Mouse (Mus musculus): ENCODE measurements around the gene Pxt1. TPM values are rescaled to one million over a fixed set of nuclear protein-coding genes. Genes with fewer than 3 reads are reported as not detected.

Gene Pxt1
- total RNA-seq, 2 experiments from 2014 or later = not detected

DNA sequence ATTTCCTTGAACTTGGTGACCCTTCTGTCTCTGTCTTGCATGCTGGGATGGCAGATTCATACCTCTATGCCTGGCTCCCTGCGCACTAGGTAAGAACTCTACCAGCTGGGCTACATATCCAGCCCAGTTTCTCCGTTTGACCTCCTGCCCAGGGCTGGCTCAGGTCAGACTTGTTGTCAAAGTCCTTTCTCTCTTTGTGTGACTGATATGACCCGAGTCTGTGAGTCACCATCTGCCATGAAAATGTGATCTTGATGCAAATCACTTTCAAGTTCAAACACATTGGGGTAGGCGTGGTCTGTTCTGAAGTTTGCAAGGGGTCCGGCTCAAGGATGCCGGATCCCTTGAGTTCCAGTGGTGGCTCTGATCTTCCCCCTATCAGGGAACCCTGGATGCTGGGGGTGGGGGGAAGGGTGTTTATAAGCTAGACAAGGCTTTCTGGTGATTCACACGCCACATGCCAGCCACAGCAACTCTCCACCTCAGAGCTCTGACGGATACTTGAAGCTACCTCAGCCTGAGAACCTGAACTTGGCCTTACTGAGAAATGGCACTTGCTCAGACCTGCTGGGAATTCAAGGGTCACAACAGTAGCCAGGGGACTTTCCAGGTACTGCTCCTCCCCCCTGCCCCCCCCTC, 18.6 kb downstream of the Pxt1 start:
- intact Hi-C loops (cut with DNase I) = loop anchor here (5.0 kb wide), 2 partner anchors 43 to 163 kb away; no protein-coding TSS in a partner anchor
- DNase-seq (ENCODE audit: low spot score in 2 of 2) = no peak

GRCm38 (mm10) chr17:28922096-28922495, 21.5 kb downstream of the Pxt1 start:
- intact Hi-C loops (cut with DNase I) = no loop called here
- no peak for DNase-seq (ENCODE audit: low spot score in 2 of 2)

DNA sequence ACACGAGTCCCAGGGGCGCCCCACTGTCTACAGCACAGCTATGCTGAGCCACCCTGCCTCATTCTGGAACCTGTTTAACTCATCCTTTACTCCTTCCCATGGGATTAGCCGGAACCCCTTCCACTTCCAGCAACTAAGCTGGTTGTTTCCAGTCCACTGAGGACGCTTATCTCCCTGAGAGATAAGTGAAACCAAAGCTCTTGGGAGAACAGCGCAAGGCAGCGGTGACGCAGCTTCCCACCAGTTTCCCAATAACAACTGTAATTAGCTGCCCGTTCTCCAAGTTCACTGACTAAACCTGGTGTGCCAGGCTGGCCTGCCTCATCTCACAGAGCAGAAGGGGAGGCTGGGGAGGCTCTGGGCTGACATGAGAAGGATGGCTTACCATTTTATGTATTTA, 22.6 kb downstream of the Pxt1 start:
- no peak for DNase-seq (ENCODE audit: low spot score in 2 of 2)
- intact Hi-C loops (cut with DNase I) = no loop called here

DNA sequence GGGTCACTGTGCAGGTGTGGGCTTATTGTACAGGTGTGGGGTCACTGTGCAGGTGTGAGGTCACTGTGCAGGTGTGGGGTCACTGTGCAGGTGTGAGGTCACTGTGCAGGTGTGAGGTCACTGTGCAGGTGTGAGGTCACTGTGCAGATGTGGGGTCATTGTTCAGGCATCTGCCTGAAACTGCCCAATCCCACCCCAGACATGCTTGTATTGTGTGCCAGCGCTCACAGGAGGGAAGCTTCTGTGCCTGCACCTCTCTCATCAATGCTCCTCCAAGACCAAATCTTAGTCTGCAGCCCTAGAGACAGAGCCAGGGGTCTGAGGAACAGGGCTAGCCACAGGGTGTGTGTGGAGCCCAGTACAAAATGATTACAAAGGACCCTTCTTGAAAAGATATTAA, 27.1 kb downstream of the Pxt1 start:
- DNase-seq (ENCODE audit: low spot score in 2 of 2) = no peak
- intact Hi-C loops (cut with DNase I) = no loop called here

DNA sequence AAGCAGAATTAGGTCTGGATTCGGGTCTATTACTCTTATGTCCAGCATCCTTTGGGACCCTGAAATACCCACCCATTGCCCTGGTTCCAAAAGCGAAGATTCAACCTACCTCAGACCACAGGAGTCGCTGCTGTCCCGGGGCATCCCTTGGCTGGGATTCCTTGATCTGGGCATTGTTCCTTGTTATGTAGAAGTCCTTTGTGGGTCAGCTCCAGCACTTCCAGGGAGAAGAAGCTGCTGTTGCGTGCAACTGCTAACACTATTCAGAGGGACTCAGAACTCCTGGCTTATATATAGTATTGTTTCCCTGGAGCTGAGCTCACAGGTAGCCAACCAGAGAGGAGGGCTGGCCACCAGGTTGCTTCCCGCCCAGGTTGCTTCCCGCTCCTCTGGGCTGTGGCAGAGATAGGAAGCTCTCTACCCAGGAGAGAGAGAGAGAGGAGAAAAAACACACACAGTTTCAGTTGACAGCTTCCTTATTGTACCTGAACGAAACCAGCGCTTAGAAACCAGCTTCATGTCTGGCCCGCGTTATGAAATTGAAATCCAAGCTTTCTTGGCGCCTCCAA, 28.5 kb downstream of the Pxt1 start, which contains the start of gene 4930539E08Rik:
Gene 4930539E08Rik, minus strand, starts transcription at position 265 of the 569 bp plus-strand sequence.
- intact Hi-C loops (cut with DNase I) = no loop called here
- no peak for DNase-seq (ENCODE audit: low spot score in 2 of 2)

GRCm38 (mm10) chr17:28913940-28914339, 29.7 kb downstream of the Pxt1 start:
- intact Hi-C loops (cut with DNase I) = loop anchor here (5.0 kb wide), 1 partner anchor 37 kb away; no protein-coding TSS in a partner anchor
- DNase-seq (ENCODE audit: low spot score in 2 of 2) = no peak

DNA sequence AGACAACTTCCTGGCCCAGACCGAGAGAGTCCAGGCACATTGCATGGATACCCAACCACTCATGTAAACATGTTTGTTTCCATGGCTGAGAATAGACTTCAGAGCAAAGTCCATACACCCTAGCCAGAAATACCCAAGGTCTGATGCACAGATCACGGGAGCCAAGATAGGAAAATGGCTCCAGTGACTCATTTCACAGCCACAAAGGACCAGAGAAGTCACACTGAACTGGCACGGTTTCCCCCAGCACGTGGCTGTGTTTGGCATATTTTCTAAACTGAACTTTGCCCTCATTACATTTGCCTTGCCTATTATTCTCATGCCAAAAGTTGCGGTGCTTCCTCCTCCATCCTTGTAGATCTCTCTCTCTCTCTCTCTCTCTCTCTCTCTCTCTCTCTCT, 30.4 kb downstream of the Pxt1 start:
- no peak for DNase-seq (ENCODE audit: low spot score in 2 of 2)
- intact Hi-C loops (cut with DNase I) = loop anchor here (5.0 kb wide), 1 partner anchor 36 kb away; no protein-coding TSS in a partner anchor

GRCm38 (mm10) chr17:28910139-28910538, 33.5 kb downstream of the Pxt1 start:
- intact Hi-C loops (cut with DNase I) = loop anchor here (5.0 kb wide), 1 partner anchor 33 kb away; no protein-coding TSS in a partner anchor
- DNase-seq (ENCODE audit: low spot score in 2 of 2) = no peak

- intact Hi-C loops (cut with DNase I) = no loop called here
- DNase-seq (ENCODE audit: low spot score in 2 of 2) = peak; percentile 40 to 54
Observed at GRCm38 (mm10) chr17:28909252-28909941, 34.2 kb downstream of the Pxt1 start.

DNA sequence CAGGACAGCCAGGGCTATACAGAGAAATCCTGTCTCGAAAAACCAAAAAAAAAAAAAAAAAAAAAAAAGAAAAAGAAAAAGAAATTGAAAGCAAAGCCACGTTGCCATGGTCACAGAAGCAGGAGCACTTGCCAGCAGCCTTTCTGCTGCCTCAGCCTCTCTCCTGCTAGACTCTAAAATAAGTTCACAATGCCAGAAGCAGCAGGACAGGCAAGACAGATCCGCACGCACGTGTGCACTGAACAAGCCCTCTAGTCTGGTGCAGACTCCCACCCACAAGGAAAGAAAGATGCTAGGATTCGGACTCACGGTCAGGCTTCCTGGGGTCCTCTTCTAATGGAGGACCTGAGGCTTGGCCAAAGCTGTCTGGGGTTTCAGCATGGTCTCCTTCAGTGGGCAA, 35.7 kb downstream of the Pxt1 start:
- DNase-seq (ENCODE audit: low spot score in 2 of 2) = peak; percentile 73 to 84
- intact Hi-C loops (cut with DNase I) = no loop called here

DNA sequence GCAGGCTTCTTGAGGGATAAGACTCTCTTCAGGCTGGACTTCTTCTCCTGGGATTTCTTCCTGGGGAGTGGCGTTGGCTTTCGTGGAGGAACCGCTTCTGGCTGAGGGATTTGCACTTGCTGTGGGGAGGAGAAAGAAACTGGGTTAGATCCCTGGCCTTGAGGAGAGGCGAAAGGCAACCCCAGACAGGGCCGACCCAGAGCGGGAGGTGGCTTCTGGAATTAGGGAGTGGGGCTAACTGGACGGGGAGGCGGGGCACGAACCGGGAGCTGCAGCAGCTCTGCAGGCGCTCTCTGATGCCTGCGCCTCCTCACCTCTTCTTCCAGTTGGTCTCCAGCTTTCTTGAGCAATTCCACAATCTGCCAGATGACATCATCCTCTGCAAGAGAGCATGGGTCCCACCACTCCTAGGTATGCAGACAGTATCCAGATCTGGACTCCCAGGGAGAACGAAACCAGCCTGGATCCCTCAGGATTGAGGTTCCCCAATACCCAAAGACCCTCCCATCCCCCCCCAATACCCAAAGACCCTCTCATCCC, 38.2 kb downstream of the Pxt1 start:
- DNase-seq (ENCODE audit: low spot score in 2 of 2) = no peak
- intact Hi-C loops (cut with DNase I) = no loop called here

DNA sequence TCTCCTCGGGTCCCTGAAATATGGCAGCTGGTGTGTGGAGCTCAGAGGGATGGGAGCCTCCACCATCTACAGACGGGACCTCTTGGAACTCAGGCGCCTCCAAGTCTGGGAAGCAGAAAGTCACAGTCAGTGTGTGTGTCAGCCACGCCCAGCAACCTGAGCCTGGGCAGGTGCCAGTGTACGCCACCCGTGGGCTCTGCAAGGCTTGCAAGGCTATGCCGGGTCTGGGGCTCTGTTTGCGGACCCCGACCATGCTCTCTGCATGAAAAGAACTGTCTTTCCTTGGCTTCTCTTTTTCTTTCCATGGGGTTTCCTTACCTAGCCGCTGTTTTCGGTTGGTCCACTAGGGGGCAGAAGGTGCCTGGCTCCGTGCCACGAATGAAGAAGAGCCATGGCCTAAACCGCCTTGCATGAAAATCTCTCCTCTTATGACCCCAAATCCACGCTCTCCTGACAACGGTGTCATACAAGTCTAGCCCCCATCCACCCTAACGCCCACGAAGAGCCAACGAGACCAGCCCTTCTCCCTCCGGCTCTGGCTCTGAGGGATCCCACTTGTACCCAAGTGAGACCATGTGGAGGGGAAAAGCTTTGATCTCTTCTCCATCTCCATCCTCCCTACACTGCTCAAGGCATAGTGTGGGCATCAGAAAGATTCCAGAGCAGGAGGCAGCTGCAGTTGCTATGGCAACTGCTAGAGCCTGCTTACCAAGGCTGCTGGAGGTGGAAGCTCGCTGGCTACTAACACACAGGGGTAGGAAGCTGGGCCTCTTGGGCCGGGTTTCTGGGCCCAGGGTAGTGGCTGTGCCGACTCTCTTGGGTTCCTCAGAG, 38.9 kb downstream of the Pxt1 start:
- intact Hi-C loops (cut with DNase I) = no loop called here
- peak; percentile 69 to 81 for DNase-seq (ENCODE audit: low spot score in 2 of 2)

- no peak for DNase-seq (ENCODE audit: low spot score in 2 of 2)
- intact Hi-C loops (cut with DNase I) = no loop called here
Observed at GRCm38 (mm10) chr17:28901559-28901958, 42.1 kb downstream of the Pxt1 start.

GRCm38 (mm10) chr17:28899427-28899826, 44.2 kb downstream of the Pxt1 start:
- DNase-seq (ENCODE audit: low spot score in 2 of 2) = no peak
- intact Hi-C loops (cut with DNase I) = no loop called here

- DNase-seq (ENCODE audit: low spot score in 2 of 2) = no peak
- intact Hi-C loops (cut with DNase I) = no loop called here
Observed at GRCm38 (mm10) chr17:28898249-28898648, 45.4 kb downstream of the Pxt1 start.

DNA sequence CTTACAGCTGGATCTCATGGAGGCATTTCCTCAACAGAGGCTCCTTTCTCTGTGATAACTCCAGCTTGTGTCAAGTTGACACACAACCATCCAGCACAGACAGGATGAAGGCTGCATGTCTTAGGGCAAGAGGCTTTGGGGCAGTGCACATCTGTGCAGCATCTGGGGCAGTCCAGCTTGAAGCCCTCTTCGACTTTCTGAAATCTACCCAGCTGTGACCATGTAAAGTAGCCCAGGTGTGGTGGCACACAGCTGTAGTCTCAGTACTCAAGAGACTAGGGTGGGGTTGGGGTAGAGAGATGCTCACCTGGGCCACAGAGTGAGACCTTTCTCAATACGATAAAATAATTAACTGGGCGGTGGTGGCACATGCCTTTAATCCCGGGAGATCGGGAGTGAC, 45.8 kb downstream of the Pxt1 start:
- DNase-seq (ENCODE audit: low spot score in 2 of 2) = no peak
- intact Hi-C loops (cut with DNase I) = no loop called here

DNA sequence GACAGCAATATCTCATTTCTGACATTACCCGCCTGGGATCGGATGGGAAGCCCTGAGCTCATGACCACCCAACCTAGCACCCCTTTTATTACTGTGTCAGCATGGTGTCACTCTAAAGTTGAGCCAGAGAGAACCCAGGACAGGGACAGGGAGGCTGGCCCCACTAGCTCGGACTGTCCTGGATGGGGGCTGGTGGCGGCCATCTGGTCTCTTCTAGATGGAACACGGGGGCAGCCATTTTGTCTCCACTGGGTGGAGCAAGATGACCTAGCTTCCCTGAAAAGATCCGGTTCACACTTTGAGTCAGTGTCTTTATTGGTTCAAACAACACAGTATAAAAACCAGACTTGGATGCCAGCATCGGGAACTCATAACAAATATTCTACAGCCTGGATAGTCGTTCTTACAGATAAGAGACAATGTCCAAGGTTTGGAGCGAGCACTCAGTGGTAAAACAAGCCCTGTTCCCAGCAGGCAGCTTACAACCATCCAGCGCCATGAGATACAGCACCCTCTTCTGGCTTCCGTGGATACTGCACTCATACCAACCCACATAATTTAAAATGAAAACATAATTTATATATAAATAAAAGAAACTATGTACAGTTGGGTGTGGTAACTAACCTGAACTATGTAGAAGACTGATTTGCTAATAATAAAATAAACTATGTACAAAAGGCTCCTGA, 47.4 kb downstream of the Pxt1 start:
- DNase-seq (ENCODE audit: low spot score in 2 of 2) = no peak
- intact Hi-C loops (cut with DNase I) = no loop called here

DNA sequence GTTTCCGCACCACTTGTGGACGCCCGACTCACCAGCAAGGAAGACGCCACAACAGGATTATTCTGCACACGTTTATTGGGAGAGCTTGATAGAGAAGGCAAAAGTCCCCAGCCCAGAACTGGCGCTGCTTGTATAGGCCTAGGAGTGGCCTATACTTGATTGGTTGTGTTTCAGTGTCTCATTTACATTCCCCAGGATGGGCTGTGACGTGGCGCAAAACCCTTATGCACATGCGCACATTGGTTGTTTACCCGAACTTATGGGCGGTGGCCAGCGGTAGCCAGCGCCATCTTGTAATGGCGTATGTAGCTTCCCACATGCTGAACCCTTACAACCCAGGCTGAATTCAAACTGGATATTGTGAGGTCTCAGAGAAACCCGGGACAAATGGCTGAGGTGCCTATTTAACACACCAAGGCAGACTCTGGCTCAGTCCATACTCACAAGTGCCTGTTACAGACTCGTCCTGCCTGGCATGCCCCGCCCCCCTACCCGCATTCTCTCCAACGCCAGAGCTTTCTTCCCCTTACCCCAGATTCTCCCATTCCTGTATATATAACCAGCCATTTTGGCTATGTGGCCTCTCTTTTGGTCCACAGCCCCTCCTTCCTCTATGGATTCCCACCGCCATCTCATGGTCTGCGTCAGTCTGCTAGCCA, 48.3 kb downstream of the Pxt1 start:
- intact Hi-C loops (cut with DNase I) = no loop called here
- DNase-seq (ENCODE audit: low spot score in 2 of 2) = no peak
